Mouse (Mus musculus): ENCODE data around the gene N4bp2l1.
A peak's percentile ranks its signal among the peaks of the same experiment; 100 is the strongest.

Gene N4bp2l1

DNA sequence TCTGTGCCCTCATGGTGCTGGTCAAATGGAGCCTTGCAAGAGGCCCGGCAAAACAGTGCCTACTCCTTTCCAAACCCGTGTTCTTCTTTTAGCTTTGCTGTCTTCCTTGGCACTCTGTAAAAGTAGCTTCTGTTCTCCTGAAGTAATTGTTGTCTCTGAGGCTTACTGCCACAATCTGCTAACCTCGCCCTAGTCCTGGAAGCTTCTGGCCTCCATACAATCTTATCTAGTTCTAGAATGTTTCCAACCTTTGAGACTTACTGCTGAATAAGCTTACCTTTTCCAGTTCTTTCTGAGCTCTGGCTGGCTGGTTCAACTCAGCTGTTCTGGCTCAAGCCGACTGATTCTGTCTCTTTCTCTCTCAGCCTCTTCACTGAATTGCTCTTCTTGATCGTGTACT is 35.2 kb downstream of the N4bp2l1 start:
- no peak for DNase-seq (ENCODE audit: low spot score)

- DNase-seq (ENCODE audit: low spot score) = no peak
Measured at GRCm38 (mm10) chr5:150561376-150561775, 35.6 kb downstream of the N4bp2l1 start.

DNA sequence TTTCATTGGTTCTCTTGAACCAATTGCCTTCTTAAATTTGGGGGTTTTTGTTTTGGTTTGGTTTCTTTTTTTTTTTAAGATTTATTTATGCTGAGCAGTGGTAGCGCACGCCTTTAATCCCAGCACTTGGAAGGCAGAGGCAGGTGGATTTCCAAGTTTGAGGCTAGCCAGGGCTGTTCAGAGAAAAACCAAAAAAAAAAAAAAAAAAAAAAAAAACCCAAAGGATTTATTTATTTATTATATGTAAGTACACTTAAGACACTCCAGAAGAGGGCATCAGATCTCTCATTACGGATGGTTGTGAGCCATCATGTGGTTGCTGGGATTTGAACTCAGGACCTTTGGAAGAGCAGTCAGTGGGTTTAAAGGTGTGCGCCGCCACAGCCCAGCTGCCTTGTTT is 36.1 kb downstream of the N4bp2l1 start:
- no peak for DNase-seq (ENCODE audit: low spot score)

- no peak for DNase-seq (ENCODE audit: low spot score)
Measured at GRCm38 (mm10) chr5:150559519-150560103, 37.4 kb downstream of the N4bp2l1 start.

GRCm38 (mm10) chr5:150551637-150552036 is 45.4 kb downstream of the N4bp2l1 start:
- DNase-seq (ENCODE audit: low spot score) = no peak

DNA sequence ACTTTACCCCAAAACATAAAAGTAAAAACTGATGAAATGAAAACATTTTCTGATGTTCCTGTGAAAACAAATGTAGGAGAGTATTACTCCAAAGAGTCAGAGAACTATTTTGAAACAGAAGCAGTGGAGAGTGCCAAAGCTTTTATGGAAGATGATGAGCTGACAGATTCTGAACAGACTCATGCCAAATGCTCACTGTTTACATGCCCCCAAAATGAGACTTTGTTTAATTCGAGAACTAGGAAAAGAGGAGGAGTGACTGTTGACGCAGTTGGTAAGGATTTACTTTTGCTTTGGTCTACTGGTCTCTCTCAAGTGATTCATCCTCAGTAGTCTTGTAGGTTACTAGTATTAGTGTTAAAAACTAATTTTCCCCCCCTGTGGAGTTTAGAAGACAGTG is 53.8 kb downstream of the N4bp2l1 start:
- no peak for DNase-seq (ENCODE audit: low spot score)

- DNase-seq (ENCODE audit: low spot score) = no peak
Measured at GRCm38 (mm10) chr5:150541302-150541701, 55.7 kb downstream of the N4bp2l1 start.

GRCm38 (mm10) chr5:150525239-150525638 is 71.7 kb downstream of the N4bp2l1 start:
- no peak for DNase-seq (ENCODE audit: low spot score)

DNA sequence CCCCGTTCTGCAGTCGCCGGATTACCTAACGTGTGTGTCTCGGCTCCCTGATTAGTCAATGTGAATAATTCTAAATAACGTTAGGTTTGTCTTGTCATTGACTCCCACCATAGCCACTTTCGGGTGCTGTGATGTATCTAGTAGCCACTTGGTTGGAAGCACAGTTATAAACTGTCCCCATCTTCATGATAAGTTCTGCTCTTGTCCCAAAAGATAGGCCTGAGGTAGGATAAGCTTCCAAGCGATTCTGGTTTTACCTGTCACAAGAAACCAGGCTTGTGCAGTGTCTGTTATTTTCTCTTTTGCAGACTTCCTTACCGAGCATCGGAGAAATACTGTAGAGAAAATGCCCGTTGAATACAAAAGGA is 74.1 kb downstream of the N4bp2l1 start:
- no peak for DNase-seq (ENCODE audit: low spot score)

DNA sequence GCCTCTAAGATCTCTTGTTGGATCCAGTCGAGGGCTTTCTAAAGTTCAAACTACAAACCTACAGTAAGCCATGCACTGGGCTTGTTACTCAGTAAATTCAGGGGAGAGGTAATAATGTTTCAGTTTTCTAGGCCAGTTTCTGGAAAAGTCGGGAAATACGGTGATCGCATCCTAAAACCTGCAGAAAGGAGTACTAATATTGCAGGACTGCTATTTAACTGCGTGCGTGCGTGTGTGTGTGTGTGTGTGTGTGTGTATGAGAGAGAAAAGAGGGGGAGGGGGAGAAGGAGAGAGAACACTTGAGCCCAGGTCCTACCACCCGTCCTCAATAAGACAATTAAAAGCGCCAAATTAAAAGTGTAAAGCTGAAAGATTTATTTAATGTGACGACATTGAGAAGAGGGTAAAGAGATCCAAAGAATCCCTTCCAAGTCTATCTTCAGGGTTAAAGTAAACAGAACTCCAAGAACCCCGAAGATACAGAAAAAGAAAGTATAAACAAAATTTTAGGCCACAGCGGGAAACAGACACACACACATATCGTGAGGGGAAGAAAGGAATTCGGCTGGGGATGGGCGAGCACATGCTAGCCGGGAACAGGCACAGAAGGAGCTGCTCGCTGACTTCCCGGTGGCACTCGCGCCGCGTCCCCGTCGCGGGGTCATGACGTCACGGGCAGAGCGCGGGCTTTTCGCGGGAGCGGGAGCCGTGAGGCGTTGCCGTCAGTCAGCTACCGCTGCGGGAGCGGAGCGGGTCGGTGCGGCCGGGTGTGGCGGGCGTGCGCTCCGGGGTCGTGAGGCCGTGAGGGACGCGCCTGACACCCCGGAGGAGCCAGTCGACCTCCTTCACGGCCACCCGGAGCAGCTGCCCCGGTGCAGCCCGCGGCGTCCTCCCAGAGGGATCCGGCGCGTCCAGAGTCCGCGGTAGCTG is 74.8 kb downstream of the N4bp2l1 start, which contains the start of gene Brca2:
Gene Brca2, plus strand, starts transcription at position 694 of the 930 bp plus-strand sequence.
- DNase-seq (ENCODE audit: low spot score) = peak; percentile 91

Measured in urinary bladder, postnatal 14 days (tissue).